Mouse (Mus musculus) C2C12 (cell line): ENCODE measurements around the gene Gm44805.

Source experiments
- CTCF ChIP-seq: IDR thresholded peaks from one replicate; pipeline ENCODE4 v1.5.1; 2011; ENCODE audit not compliant: control insufficient read depth, insufficient read depth, insufficient read length
- FOSL1 ChIP-seq: IDR thresholded peaks from one replicate; pipeline ENCODE4 v1.8.0; 2011; ENCODE audit warnings: mild to moderate bottlenecking, low read length; ENCODE audit not compliant: poor library complexity, insufficient read depth, severe bottlenecking
- MYOG ChIP-seq: IDR thresholded peaks from one replicate; pipeline ENCODE4 v1.6.1; 2011; ENCODE audit not compliant: control insufficient read depth, insufficient read length; ENCODE audit errors: extremely low read depth

DNA sequence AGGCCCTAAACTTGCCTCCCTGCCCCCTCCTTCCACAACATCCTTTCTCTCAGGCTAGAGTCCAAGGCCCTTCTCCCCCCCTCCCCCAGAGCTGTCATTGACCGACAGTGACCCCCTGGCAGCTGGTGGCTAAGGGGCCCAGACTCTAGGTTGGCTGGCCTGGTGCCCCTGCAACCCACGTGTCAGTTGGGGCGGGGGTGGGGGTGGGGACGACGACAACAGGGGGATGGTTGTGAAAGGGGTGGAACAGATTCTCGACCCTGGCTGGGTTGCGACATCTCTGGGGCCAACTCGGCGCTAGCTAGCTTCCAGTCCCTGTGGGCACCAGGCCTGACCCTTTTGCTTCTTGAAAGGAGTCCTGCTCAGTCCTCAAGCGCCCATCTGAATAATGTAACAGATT lies 12.2 kb upstream of the Gm44805 start:
- TF ChIP-seq MYOG (no peak), CTCF (no peak), FOSL1 (no peak)
